Mouse (Mus musculus): ENCODE data around the gene Inafm2. TPM values are rescaled to one million over a fixed set of nuclear protein-coding genes. Genes with fewer than 3 reads are reported as not detected.

The Inafm2 gene
- polyA plus RNA-seq, 1 experiment, result 8.8 TPM

- no peaks in the 10 kb centered on the region for H3K36me3 ChIP-seq (ENCODE audit: control insufficient read depth, insufficient read depth, low read length)
- TF ChIP-seq CTCF (IDR thresholded peaks at IDR 0.05; ENCODE audit: extremely low read depth, insufficient read length, insufficient replicate concordance, low read depth, low read length), result no peak
- TF ChIP-seq POLR2A (IDR thresholded peaks at IDR 0.05; ENCODE audit: low read depth, low read length), result no peak
- H3K27ac ChIP-seq (ENCODE audit: insufficient read depth, low read depth, low read length), result no peak overlapping the region
- WGBS, result 44% methylated on average over 3 of the region's 3 CpGs
- H3K4me3 ChIP-seq (ENCODE audit: low read depth, low read length), result no peak overlapping the region
- no peaks in the 10 kb centered on the region for H3K27me3 ChIP-seq (ENCODE audit: control insufficient read depth, insufficient read depth, low read length)
- H3K4me1 ChIP-seq (ENCODE audit: control insufficient read depth, insufficient read depth, insufficient read length, low read length), result no peaks in the 10 kb centered on the region
These were observed 5.2 kb upstream of the Inafm2 start for GRCm38 (mm10) chr2:118740341-118740740.

DNA sequence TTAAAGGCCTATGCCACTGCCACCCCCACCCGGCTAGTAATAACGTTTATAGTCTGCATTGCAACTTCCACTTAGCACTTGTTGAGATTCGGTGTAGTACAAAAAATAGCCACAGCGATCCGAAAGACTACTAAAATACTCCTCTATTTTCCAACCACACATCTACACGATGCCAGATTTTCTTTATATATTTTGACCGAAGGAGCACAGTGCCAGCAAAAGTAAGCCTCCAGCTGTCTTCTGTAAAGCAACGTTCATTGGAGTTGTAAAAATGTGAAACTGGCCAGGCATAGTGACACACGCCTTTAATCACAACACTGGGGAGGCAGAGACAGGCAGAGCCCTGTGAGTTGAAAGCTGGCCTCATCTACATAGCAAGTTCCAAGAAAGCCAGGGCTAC is 4.4 kb upstream of the Inafm2 start:
- Histone ChIP-seq H3K36me3 (ENCODE audit: control insufficient read depth, insufficient read depth, low read length) (no peaks in the 10 kb centered on the region), H3K4me1 (ENCODE audit: control insufficient read depth, insufficient read depth, insufficient read length, low read length) (no peaks in the 10 kb centered on the region), H3K27me3 (ENCODE audit: control insufficient read depth, insufficient read depth, low read length) (no peaks in the 10 kb centered on the region), H3K4me3 (ENCODE audit: low read depth, low read length) (no peak overlapping the region), H3K27ac (ENCODE audit: insufficient read depth, low read depth, low read length) (no peak overlapping the region)
- TF ChIP-seq POLR2A (IDR thresholded peaks at IDR 0.05; ENCODE audit: low read depth, low read length) (no peak), CTCF (IDR thresholded peaks at IDR 0.05; ENCODE audit: extremely low read depth, insufficient read length, insufficient replicate concordance, low read depth, low read length) (no peak)
- WGBS, result 44% methylated on average over 9 of the region's 9 CpGs

- H3K4me3 ChIP-seq (ENCODE audit: low read depth, low read length), result no peak overlapping the region
- no peak overlapping the region for H3K27ac ChIP-seq (ENCODE audit: insufficient read depth, low read depth, low read length)
- TF ChIP-seq CTCF (IDR thresholded peaks at IDR 0.05; ENCODE audit: extremely low read depth, insufficient read length, insufficient replicate concordance, low read depth, low read length) (peak; percentile 50; the same call in 1 of the 2 replicates), POLR2A (IDR thresholded peaks at IDR 0.05; ENCODE audit: low read depth, low read length) (no peak)
- no peaks in the 10 kb centered on the region for H3K27me3 ChIP-seq (ENCODE audit: control insufficient read depth, insufficient read depth, low read length)
- no peaks in the 10 kb centered on the region for H3K4me1 ChIP-seq (ENCODE audit: control insufficient read depth, insufficient read depth, insufficient read length, low read length)
- no peaks in the 10 kb centered on the region for H3K36me3 ChIP-seq (ENCODE audit: control insufficient read depth, insufficient read depth, low read length)
- WGBS, result 30% methylated on average over 8 of the region's 8 CpGs
These were observed 2.2 kb upstream of the Inafm2 start for GRCm38 (mm10) chr2:118743261-118743943.

GRCm38 (mm10) chr2:118744621-118745020 is 937 bp upstream of the Inafm2 start:
- Histone ChIP-seq H3K27me3 (ENCODE audit: control insufficient read depth, insufficient read depth, low read length) (no peaks in the 10 kb centered on the region), H3K4me3 (ENCODE audit: low read depth, low read length) (no peak overlapping the region), H3K4me1 (ENCODE audit: control insufficient read depth, insufficient read depth, insufficient read length, low read length) (no peaks in the 10 kb centered on the region), H3K27ac (ENCODE audit: insufficient read depth, low read depth, low read length) (no peak overlapping the region), H3K36me3 (ENCODE audit: control insufficient read depth, insufficient read depth, low read length) (no peaks in the 10 kb centered on the region)
- 37% methylated on average over 7 of the region's 7 CpGs for WGBS
- TF ChIP-seq POLR2A (IDR thresholded peaks at IDR 0.05; ENCODE audit: low read depth, low read length), result no peak
- TF ChIP-seq CTCF (IDR thresholded peaks at IDR 0.05; ENCODE audit: extremely low read depth, insufficient read length, insufficient replicate concordance, low read depth, low read length), result no peak

DNA sequence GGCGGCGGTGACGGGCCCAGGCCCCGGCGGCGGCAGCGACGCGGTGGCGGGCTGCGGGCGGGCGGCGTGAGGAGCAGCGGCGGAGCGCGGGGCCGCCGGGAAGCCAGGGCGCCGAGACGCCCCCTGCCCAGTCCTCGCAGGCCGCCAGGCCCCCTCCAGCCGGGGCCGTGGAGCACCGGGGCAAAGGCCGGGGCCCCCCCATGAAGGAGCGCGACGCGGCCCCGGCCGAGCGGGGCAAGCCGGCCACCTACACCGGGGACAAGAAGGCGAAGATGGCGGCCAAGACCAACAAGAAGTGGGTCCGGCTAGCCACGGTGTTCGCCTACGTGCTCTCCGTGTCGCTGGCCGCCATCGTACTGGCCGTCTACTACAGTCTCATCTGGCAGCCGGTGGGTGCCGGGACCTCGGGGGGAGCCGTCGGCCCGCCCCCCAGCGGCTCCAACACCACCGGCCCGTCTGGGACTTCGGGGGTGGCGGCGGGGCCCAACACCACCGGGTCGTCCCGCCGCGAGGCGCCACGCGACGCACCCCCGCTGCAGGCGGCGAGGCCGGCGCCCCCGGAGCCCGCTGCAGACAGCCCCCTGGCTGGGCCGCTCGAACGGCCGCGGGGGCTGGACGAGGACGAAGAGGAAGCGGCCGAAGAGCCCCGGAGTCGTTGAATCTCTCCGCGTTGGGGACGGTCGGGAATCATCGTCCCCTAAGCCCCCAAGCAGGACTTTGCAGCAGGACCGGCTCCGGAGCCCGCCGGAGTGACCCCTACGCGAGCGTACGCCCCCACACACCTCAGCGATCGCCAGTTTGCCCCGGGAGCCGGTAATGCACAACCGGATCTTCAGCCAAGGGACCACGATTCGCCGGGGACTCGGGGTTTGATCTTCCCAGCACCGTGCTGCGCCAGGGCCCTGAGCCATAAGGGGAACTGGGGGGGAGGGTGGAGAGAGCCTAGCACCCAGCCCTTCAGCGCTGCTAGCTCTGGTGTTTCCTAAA is 650 bp downstream of the Inafm2 start:
- H3K27ac ChIP-seq (ENCODE audit: insufficient read depth, low read depth, low read length), result peak overlapping the region; percentile 2; the same call in 1 of the 2 replicates
- no peak for TF ChIP-seq CTCF (IDR thresholded peaks at IDR 0.05; ENCODE audit: extremely low read depth, insufficient read length, insufficient replicate concordance, low read depth, low read length)
- TF ChIP-seq POLR2A (IDR thresholded peaks at IDR 0.05; ENCODE audit: low read depth, low read length), result no peak
- under 1% methylated on average over 113 of the region's 113 CpGs for WGBS

GRCm38 (mm10) chr2:118747301-118747960 is 1.9 kb downstream of the Inafm2 start:
- WGBS, result 28% methylated on average over 10 of the region's 10 CpGs
- Histone ChIP-seq H3K36me3 (ENCODE audit: control insufficient read depth, insufficient read depth, low read length) (peaks cover 3% of the 10 kb centered on the region; the same call in 1 of the 2 replicates), H3K4me3 (ENCODE audit: low read depth, low read length) (peak overlapping the region; percentile 21; the same call in 1 of the 2 replicates), H3K27ac (ENCODE audit: insufficient read depth, low read depth, low read length) (no peak overlapping the region; the same call in none of the 2 replicates), H3K27me3 (ENCODE audit: control insufficient read depth, insufficient read depth, low read length) (no peaks in the 10 kb centered on the region), H3K4me1 (ENCODE audit: control insufficient read depth, insufficient read depth, insufficient read length, low read length) (no peaks in the 10 kb centered on the region)
- TF ChIP-seq CTCF (IDR thresholded peaks at IDR 0.05; ENCODE audit: extremely low read depth, insufficient read length, insufficient replicate concordance, low read depth, low read length), result no peak
- TF ChIP-seq POLR2A (IDR thresholded peaks at IDR 0.05; ENCODE audit: low read depth, low read length), result no peak

More for the DNA sequence above, 650 bp downstream of the Inafm2 start:
- no peaks in the 10 kb centered on the region for H3K27me3 ChIP-seq (ENCODE audit: control insufficient read depth, insufficient read depth, low read length)
- peak overlapping the region; percentile 72 for H3K4me3 ChIP-seq (ENCODE audit: low read depth, low read length)
- no peaks in the 10 kb centered on the region for H3K4me1 ChIP-seq (ENCODE audit: control insufficient read depth, insufficient read depth, insufficient read length, low read length)
- 0 out of 2 replicates have a peak, but pooled peaks cover 3% of the 10 kb centered on the region for H3K36me3 ChIP-seq (ENCODE audit: control insufficient read depth, insufficient read depth, low read length)
